Mouse (Mus musculus): Measurements from ENCODE around the gene Mgst2.

- TF ChIP-seq CTCF (IDR thresholded peaks at IDR 0.05; ENCODE audit: borderline replicate concordance, insufficient read depth, low read length) (peak; percentile 80), POLR2A (IDR thresholded peaks at IDR 0.05; ENCODE audit: low read depth, low read length) (no peak)
Observed at GRCm38 (mm10) chr3:51648037-51648664, 12.0 kb upstream of the Mgst2 start.
